Mouse (Mus musculus): ENCODE measurements around the gene Asna1. TPM values are rescaled to one million over a fixed set of nuclear protein-coding genes. Genes with fewer than 3 reads are reported as not detected.

Gene Asna1
- polyA plus RNA-seq, 1 experiment: 253 TPM

GRCm38 (mm10) chr8:84979599-84980421, 45.3 kb downstream of the Asna1 start:
- TF ChIP-seq MYOD1 (IDR thresholded peaks at IDR 0.05; ENCODE audit: control insufficient read depth, insufficient read length, low read depth) (no peak), USF1 (IDR thresholded peaks at IDR 0.05; ENCODE audit: low read depth) (no peak), MAX (IDR thresholded peaks at IDR 0.05) (peak; percentile 17), CTCF (IDR thresholded peaks at IDR 0.05; ENCODE audit: control insufficient read depth, insufficient read depth, insufficient read length) (no peak), CEBPB (IDR thresholded peaks at IDR 0.05; ENCODE audit: low read depth) (peak; percentile 67), FOSL1 (IDR thresholded peaks at IDR 0.05; ENCODE audit: insufficient read depth, low read length, poor library complexity, severe bottlenecking) (no peak), MYOG (IDR thresholded peaks at IDR 0.05; ENCODE audit: control insufficient read depth, extremely low read depth, insufficient read length) (no peak)
- H3K36me3 ChIP-seq (ENCODE audit: control insufficient read depth, insufficient read depth): peaks cover 9% of the 10 kb centered on the region
- peak overlapping the region; percentile 58 for H3ac ChIP-seq (ENCODE audit: control insufficient read depth, insufficient read length, low read depth)
- H3K4me3 ChIP-seq (ENCODE audit: insufficient read depth, poor library complexity, severe bottlenecking): peak overlapping the region; percentile 33
- H3K27me3 ChIP-seq (ENCODE audit: control insufficient read depth, insufficient read depth, insufficient read length): no peaks in the 10 kb centered on the region
- peaks cover 17% of the 10 kb centered on the region for H3K79me3 ChIP-seq (ENCODE audit: low read depth)
- H3K79me2 ChIP-seq (ENCODE audit: control insufficient read depth, insufficient read depth): peaks cover 37% of the 10 kb centered on the region

DNA sequence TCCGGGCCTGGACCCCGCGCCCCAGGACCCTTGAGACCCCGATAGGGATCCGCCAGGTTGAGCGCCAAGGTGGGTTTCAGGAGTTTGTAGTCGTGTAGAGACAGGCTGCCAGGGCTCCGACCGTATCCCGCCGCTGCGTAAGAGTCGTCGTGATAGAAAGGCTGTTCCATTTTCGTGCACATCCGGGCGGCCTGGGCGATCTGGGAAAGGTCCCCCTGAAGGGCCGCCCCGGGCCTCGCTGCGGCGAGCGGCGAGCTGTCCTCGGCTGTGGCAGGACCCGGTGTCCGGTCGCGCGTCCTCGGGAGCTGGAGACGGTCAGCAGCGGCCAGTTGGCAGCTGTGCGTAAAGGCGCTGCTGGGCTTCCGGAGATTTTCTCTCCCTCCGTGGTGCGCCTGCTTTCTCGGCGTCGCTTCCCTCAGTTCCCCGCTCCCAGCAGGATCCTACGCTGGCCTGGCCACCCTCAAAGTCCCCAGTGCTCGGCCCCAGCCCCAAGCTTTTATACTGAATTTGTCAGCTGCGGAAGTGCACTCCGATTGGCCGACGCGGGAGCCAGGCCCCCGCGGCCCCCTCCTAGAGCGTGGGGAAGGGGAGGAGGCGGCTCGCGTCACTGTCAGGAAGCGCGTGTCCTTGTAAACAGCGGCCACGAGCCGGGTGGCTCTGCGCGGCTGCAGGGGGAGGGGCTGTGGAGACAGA, 46.7 kb downstream of the Asna1 start, which contains the start of gene Junb:
TSS of gene Junb (minus strand) at position 471 of the 693 bp plus-strand sequence.
- Histone ChIP-seq H3K79me2 (ENCODE audit: control insufficient read depth, insufficient read depth) (peaks cover 37% of the 10 kb centered on the region), H3K36me3 (ENCODE audit: control insufficient read depth, insufficient read depth) (peaks cover 9% of the 10 kb centered on the region), H3ac (ENCODE audit: control insufficient read depth, insufficient read length, low read depth) (peak within 1 kb of the TSS; percentile 80), H3K79me3 (ENCODE audit: low read depth) (peaks cover 17% of the 10 kb centered on the region), H3K4me3 (ENCODE audit: insufficient read depth, poor library complexity, severe bottlenecking) (peak within 1 kb of the TSS; percentile 84), H3K27me3 (ENCODE audit: control insufficient read depth, insufficient read depth, insufficient read length) (no peaks in the 10 kb centered on the region)
- peak; percentile 99 for TF ChIP-seq MAX (IDR thresholded peaks at IDR 0.05)
- TF ChIP-seq CEBPB (IDR thresholded peaks at IDR 0.05; ENCODE audit: low read depth): no peak

DNA sequence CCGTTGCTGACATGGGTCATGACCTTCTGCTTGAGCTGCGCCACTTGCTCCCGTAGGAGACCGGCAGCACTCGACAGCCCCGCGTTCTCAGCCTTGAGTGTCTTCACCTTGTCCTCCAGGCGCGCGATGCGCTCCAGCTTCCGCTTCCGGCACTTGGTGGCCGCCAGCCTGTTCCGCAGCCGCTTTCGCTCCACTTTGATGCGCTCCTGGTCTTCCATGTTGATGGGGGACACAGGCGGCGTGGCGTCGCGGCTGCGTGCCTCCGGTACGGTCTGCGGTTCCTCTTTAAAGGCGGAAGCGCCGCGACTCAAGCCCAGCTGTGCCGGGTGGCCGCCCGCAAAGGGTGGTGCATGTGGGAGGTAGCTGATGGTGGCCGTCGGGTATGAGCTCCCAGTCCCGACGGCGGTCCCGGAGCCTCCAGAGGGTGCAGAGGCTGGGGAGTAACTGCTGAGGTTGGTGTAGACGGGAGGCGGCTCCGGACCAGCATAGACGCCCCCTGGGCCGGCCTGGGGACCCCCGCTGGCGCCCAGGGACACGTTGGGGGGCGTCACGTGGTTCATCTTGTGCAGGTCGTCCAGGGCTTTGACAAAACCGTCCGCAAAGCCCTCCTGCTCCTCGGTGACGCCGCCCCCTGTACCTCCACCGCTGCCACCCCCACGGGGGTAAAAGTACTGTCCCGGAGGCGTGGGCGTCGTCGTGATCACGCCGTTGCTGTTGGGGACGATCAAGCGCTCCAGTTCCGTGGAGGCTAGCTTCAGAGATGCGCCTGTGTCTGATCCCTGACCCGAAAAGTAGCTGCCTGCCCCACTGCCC, 47.4 kb downstream of the Asna1 start:
- Histone ChIP-seq H3K79me2 (ENCODE audit: control insufficient read depth, insufficient read depth) (peaks cover 37% of the 10 kb centered on the region), H3K4me3 (ENCODE audit: insufficient read depth, poor library complexity, severe bottlenecking) (peak overlapping the region; percentile 84), H3K79me3 (ENCODE audit: low read depth) (peaks cover 17% of the 10 kb centered on the region), H3K36me3 (ENCODE audit: control insufficient read depth, insufficient read depth) (peaks cover 10% of the 10 kb centered on the region), H3K27me3 (ENCODE audit: control insufficient read depth, insufficient read depth, insufficient read length) (no peaks in the 10 kb centered on the region), H3ac (ENCODE audit: control insufficient read depth, insufficient read length, low read depth) (peak overlapping the region; percentile 80)
- peak; percentile 30 for TF ChIP-seq USF1 (IDR thresholded peaks at IDR 0.05; ENCODE audit: low read depth)
- no peak for TF ChIP-seq FOSL1 (IDR thresholded peaks at IDR 0.05; ENCODE audit: insufficient read depth, low read length, poor library complexity, severe bottlenecking)
- no peak for TF ChIP-seq MAX (IDR thresholded peaks at IDR 0.05)
- no peak for TF ChIP-seq MYOD1 (IDR thresholded peaks at IDR 0.05; ENCODE audit: control insufficient read depth, insufficient read length, low read depth)
- no peak for TF ChIP-seq MYOG (IDR thresholded peaks at IDR 0.05; ENCODE audit: control insufficient read depth, extremely low read depth, insufficient read length)
- no peak for TF ChIP-seq CEBPB (IDR thresholded peaks at IDR 0.05; ENCODE audit: low read depth)
- TF ChIP-seq CTCF (IDR thresholded peaks at IDR 0.05; ENCODE audit: control insufficient read depth, insufficient read depth, insufficient read length): no peak

DNA sequence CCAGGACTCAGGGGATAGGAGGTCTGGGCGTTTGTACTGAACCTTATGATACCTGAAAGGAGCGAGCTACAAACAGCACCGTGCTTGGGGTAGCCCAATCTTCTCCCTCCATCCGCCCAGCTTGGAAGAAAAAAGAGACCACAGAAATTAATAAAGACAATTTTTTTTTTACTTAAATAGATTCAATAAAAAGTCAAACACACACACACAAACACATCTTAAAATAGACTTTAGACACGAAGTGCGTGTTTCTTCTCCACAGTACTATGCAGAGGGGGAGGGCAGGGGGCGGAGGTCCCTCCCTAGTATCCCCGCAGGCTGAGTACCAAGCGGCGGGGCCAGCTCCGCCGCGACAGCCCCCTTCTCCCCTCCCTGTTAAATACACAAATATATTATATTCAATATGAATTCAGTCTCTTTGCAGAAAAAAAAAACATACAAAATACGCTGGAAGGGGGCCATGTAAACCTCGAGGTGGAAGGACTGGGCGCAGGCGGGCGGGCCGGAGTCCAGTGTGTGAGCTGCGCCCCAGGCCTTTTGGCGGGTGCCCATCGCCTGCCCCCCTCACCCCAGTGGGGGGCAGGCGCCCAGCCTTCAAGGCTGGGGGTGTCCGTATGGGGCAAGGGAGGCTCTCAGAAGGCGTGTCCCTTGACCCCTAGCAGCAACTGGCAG, 48.2 kb downstream of the Asna1 start:
- H3K79me3 ChIP-seq (ENCODE audit: low read depth): peaks cover 17% of the 10 kb centered on the region
- peaks cover 37% of the 10 kb centered on the region for H3K79me2 ChIP-seq (ENCODE audit: control insufficient read depth, insufficient read depth)
- H3K4me3 ChIP-seq (ENCODE audit: insufficient read depth, poor library complexity, severe bottlenecking): peak overlapping the region; percentile 84
- no peaks in the 10 kb centered on the region for H3K27me3 ChIP-seq (ENCODE audit: control insufficient read depth, insufficient read depth, insufficient read length)
- H3K36me3 ChIP-seq (ENCODE audit: control insufficient read depth, insufficient read depth): peaks cover 16% of the 10 kb centered on the region
- TF ChIP-seq USF1 (IDR thresholded peaks at IDR 0.05; ENCODE audit: low read depth) (no peak), FOSL1 (IDR thresholded peaks at IDR 0.05; ENCODE audit: insufficient read depth, low read length, poor library complexity, severe bottlenecking) (no peak), MAX (IDR thresholded peaks at IDR 0.05) (no peak), MYOG (IDR thresholded peaks at IDR 0.05; ENCODE audit: control insufficient read depth, extremely low read depth, insufficient read length) (no peak), MYOD1 (IDR thresholded peaks at IDR 0.05; ENCODE audit: control insufficient read depth, insufficient read length, low read depth) (no peak), CTCF (IDR thresholded peaks at IDR 0.05; ENCODE audit: control insufficient read depth, insufficient read depth, insufficient read length) (no peak), CEBPB (IDR thresholded peaks at IDR 0.05; ENCODE audit: low read depth) (no peak)
- H3ac ChIP-seq (ENCODE audit: control insufficient read depth, insufficient read length, low read depth): peak overlapping the region; percentile 80
